Mouse (Mus musculus) limb, embryonic 14.5 days (tissue): ENCODE results near the gene Kcnk5. TPM values are rescaled to one million over a fixed set of nuclear protein-coding genes. Genes with fewer than 3 reads are reported as not detected.

Experiments
- ATAC-seq: fragments of 200-750 bp; cut with Nextera tagmentation; 2 replicates; pipeline ENCODE4 v1.8.0; 2017; ENCODE audit warnings: low read depth, moderate number of reproducible peaks, moderate TSS enrichment; ENCODE audit not compliant: low FRiP score
- DNase-seq: peaks from one replicate; pipeline ENCODE4 v3.0.0-alpha.2; 2015; ENCODE audit warnings: low spot score
- H3K27ac ChIP-seq: fragments of 300-500 bp; sonication (generic); replicated peaks from 2 replicates; pipeline ENCODE4 v1.5.1; 2014; ENCODE audit warnings: low read depth, mild to moderate bottlenecking, low read length, moderate library complexity, mixed read lengths
- H3K27me3 ChIP-seq: fragments of 300-500 bp; sonication (generic); 2 replicates; pipeline ENCODE4 v1.6.1; 2014; ENCODE audit warnings: low read length, mixed read lengths; ENCODE audit not compliant: control insufficient read depth, insufficient read depth
- H3K36me3 ChIP-seq: fragments of 300-500 bp; sonication (generic); 2 replicates; pipeline ENCODE4 v1.6.1; 2014; ENCODE audit warnings: mild to moderate bottlenecking, low read length, moderate library complexity, mixed read lengths; ENCODE audit not compliant: control insufficient read depth, insufficient read depth
- H3K4me1 ChIP-seq: fragments of 300-500 bp; sonication (generic); 2 replicates; pipeline ENCODE4 v1.6.1; 2014; ENCODE audit warnings: antibody characterized with exemption, low read length, mixed read lengths; ENCODE audit not compliant: control insufficient read depth, insufficient read depth
- H3K4me2 ChIP-seq: fragments of 300-500 bp; sonication (generic); replicated peaks from 2 replicates; pipeline ENCODE4 v1.6.1; 2014; ENCODE audit warnings: low read depth, mild to moderate bottlenecking, low read length, moderate library complexity; ENCODE audit not compliant: severe bottlenecking
- H3K4me3 ChIP-seq: fragments of 300-500 bp; sonication (generic); replicated peaks from 2 replicates; pipeline ENCODE4 v1.5.1; 2014; ENCODE audit warnings: low read length
- H3K9ac ChIP-seq: fragments of 300-500 bp; sonication (generic); 2 replicates; pipeline ENCODE4 v1.6.1; 2014; ENCODE audit warnings: mild to moderate bottlenecking, low read depth, low read length, moderate library complexity; ENCODE audit not compliant: severe bottlenecking
- H3K9me3 ChIP-seq: fragments of 300-500 bp; sonication (generic); 2 replicates; pipeline ENCODE4 v1.6.1; 2016; ENCODE audit warnings: low read length; ENCODE audit not compliant: control insufficient read depth
- POLR2A ChIP-seq: fragments of 200-500 bp; IDR thresholded peaks from 2 replicates; pipeline ENCODE4 v1.8.0; 2012; ENCODE audit warnings: inconsistent platforms, mild to moderate bottlenecking, moderate library complexity, borderline replicate concordance; ENCODE audit not compliant: insufficient read depth, insufficient read length; ENCODE audit errors: extremely low read depth
- WGBS: fragments of 180-500 bp; shearing (Covaris S2); extraction: QIAGEN DNeasy Blood & Tissue Kit; methylation state at CpG from one replicate; pipeline ENCODE4 v1.1.7; 2014; 5-methylcytosine and 5-hydroxymethylcytosine counted together
- polyA plus RNA-seq, 2 experiments: library from polyadenylated mRNA; depleted of rRNA in 1 of 2; stranded (reverse) in 1 of 2; unstranded in 1 of 2; fragments of >200 nt; fragmentation: Nextera tagmentation in 1 of 2; extraction: Ambion mirVana in 1 of 2; gene quantifications; 2 replicates each; pipeline versions ENCODE4 v1.2.1 to v1.2.3; 2012 to 2014

The Kcnk5 gene
- polyA plus RNA-seq, 2 experiments, result 4.1 to 5.5 TPM

DNA sequence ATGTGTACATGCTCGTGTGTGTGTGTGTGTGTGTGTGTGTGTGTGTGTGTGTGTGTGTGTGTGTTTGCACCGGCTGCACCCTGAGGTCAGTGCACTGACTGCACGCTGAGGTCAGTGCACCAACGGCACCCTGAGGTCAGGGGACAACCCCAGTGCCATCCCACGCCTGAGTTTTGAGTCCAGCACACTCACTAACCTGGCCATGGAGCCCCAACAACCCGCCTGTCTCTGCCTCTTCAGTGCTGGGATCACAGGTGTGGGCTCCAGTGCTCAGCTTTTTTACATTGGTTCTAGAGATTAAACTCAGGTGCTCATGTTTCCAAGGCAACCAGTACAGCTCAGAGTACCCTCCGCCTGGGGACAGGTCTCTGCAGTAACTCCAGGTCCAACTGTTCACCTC, 44.9 kb upstream of the Kcnk5 start:
- no peak for TF ChIP-seq POLR2A
- Histone ChIP-seq H3K27me3 (no peaks in the 10 kb centered on the region), H3K27ac (no peak overlapping the region), H3K9ac (no peak overlapping the region), H3K4me1 (peaks cover 3% of the 10 kb centered on the region; the same call in 1 of the 2 replicates), H3K36me3 (no peaks in the 10 kb centered on the region), H3K9me3 (no peaks in the 10 kb centered on the region), H3K4me2 (no peak overlapping the region), H3K4me3 (no peak overlapping the region)
- ATAC-seq (no peak), DNase-seq (no peak)
- WGBS, result 64% methylated on average over 7 of the region's 7 CpGs

DNA sequence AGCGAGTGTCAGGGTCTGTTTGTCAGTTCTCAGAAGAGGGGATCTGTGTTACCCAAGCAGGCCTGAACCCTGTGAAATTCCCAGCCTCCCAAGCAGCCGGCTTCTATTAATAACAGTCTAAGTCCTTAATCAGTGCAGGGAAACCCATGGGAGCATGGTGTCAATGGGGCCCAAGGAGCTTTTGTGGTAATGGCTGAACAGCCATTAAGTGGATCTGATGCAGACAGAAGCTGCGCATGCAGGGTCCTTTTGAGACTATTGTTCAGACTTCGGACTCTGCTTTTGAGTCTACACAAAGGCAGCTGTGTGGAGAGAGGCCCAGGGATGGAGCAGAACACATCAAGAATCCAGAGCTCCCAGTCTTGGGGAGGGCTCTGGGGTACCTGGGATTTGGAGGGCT, 43.9 kb upstream of the Kcnk5 start:
- no peaks in the 10 kb centered on the region for H3K27me3 ChIP-seq
- H3K9ac ChIP-seq, result no peak overlapping the region
- H3K4me3 ChIP-seq, result no peak overlapping the region
- 65% methylated on average over 4 of the region's 4 CpGs for WGBS
- DNase-seq (no peak), ATAC-seq (no peak)
- H3K4me2 ChIP-seq, result no peak overlapping the region
- no peaks in the 10 kb centered on the region for H3K36me3 ChIP-seq
- no peaks in the 10 kb centered on the region for H3K9me3 ChIP-seq
- no peak for TF ChIP-seq POLR2A
- no peak overlapping the region for H3K27ac ChIP-seq
- peaks cover 3% of the 10 kb centered on the region; the same call in 1 of the 2 replicates for H3K4me1 ChIP-seq

DNA sequence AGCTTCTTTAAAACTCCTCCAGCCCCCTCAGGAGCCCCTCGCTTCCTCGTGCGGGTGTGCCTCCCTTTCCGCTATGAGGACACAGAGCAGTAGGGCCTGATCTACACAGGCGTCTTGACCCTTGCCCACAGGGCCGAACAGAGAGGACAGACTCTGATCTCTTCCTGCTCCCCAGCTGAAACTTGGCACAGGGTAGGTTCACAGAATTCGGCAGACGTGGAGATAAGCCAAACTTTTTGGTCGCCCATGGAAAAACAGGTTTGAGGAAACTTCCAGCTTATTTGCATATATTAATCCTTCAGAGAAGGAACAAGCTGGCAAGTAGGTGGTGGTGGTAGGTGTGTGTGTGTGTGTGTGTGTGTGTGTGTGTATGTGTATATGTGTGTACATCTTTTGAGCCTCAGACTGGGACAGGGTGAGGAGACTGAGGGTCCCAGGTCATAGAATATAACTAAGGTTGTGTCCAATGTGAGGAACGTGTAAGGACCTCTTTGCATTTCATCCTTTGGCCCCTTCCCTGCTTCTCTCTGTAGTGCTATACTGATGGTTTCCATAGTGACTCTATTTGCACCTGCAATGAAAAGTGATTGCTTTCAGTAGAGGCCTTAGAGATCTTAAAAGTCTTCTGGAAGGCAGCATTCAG, 43.1 kb upstream of the Kcnk5 start:
- H3K27ac ChIP-seq, result no peak overlapping the region
- H3K9me3 ChIP-seq, result no peaks in the 10 kb centered on the region
- DNase-seq, result no peak
- H3K4me1 ChIP-seq, result peaks cover 3% of the 10 kb centered on the region; the same call in 1 of the 2 replicates
- no peak for TF ChIP-seq POLR2A
- H3K36me3 ChIP-seq, result no peaks in the 10 kb centered on the region
- H3K4me2 ChIP-seq, result no peak overlapping the region
- 76% methylated on average over 10 of the region's 10 CpGs for WGBS
- no peak overlapping the region for H3K9ac ChIP-seq
- ATAC-seq, result no peak
- H3K27me3 ChIP-seq, result no peaks in the 10 kb centered on the region
- H3K4me3 ChIP-seq, result no peak overlapping the region

DNA sequence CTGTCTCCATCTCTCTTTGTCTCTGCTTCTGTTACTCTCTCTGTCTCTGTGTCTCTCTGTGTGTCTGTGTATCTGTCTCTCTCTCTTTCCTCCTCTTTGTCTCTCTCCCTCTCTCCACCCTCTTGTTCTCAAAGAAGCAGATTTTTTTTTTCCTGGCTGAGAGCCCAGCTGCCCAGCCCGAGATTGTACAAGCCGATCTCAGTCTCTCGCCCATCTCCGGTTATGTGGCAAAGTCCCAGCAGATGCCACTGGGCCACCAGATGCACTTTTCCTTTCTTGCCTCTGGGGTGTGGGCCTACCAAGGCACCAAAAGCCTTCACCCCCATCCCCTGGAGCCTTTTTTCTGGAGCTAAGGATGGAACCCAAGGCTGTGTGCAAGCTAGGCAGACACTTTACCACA, 42.6 kb upstream of the Kcnk5 start:
- H3K4me1 ChIP-seq, result peaks cover 3% of the 10 kb centered on the region; the same call in 1 of the 2 replicates
- H3K27me3 ChIP-seq, result no peaks in the 10 kb centered on the region
- ATAC-seq (no peak), DNase-seq (no peak)
- H3K9ac ChIP-seq, result no peak overlapping the region
- no peak for TF ChIP-seq POLR2A
- H3K4me3 ChIP-seq, result no peak overlapping the region
- WGBS, result 71% methylated on average over 4 of the region's 4 CpGs
- no peaks in the 10 kb centered on the region for H3K9me3 ChIP-seq
- H3K27ac ChIP-seq, result no peak overlapping the region
- H3K4me2 ChIP-seq, result no peak overlapping the region
- no peaks in the 10 kb centered on the region for H3K36me3 ChIP-seq

DNA sequence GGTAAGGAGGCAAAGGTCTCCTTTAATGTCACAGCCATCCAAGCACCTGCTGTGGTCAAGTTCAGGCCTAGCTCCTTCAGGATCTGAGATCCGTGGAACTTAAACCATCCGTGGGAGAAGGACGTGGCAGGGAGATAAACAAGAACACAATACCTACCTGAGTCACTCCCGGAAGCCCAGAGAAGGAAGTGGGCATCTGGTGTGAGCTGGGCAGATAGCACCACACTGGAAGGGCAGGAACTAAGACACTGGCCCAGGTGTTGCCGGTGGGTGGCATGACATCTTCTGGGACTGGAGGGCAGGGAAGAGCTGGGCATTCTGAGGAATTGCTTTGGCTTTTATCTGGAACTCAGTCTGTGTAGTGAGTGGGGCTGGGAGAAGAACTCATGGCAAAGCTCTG, 41.6 kb upstream of the Kcnk5 start:
- H3K4me1 ChIP-seq, result peaks cover 3% of the 10 kb centered on the region; the same call in 1 of the 2 replicates
- H3K27me3 ChIP-seq, result no peaks in the 10 kb centered on the region
- H3K4me3 ChIP-seq, result no peak overlapping the region
- no peaks in the 10 kb centered on the region for H3K36me3 ChIP-seq
- H3K4me2 ChIP-seq, result no peak overlapping the region
- ATAC-seq, result no peak
- TF ChIP-seq POLR2A, result no peak
- no peak overlapping the region for H3K27ac ChIP-seq
- H3K9ac ChIP-seq, result no peak overlapping the region
- DNase-seq, result no peak
- no peaks in the 10 kb centered on the region for H3K9me3 ChIP-seq
- 90% methylated on average over 5 of the region's 5 CpGs for WGBS

DNA sequence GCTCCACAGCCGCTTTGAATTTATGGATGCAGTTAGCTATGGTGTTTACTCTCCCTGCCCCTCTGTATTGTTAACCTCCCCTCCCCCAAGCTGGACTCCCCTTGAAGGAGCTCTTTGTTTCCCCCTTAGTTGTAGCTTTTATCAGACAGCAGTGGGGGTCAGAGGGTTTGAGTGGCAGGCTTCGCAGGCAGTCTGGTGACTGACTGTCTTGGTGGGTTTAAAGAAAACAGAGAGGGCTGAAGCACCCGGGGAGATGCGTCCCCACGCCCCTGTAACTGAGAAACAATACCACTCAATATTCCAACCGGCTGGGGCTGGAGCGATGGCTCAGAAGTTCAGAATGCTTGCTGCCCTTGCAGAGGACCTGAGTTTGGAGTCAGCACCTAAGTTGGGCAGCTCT, 39.5 kb upstream of the Kcnk5 start:
- Histone ChIP-seq H3K4me2 (no peak overlapping the region), H3K4me1 (peaks cover 3% of the 10 kb centered on the region; the same call in 1 of the 2 replicates), H3K4me3 (no peak overlapping the region), H3K27me3 (no peaks in the 10 kb centered on the region), H3K9me3 (no peaks in the 10 kb centered on the region), H3K36me3 (no peaks in the 10 kb centered on the region), H3K27ac (no peak overlapping the region), H3K9ac (no peak overlapping the region)
- no peak for TF ChIP-seq POLR2A
- WGBS, result 78% methylated on average over 7 of the region's 7 CpGs
- DNase-seq (no peak), ATAC-seq (no peak)
